Mouse (Mus musculus): ENCODE results near the gene Tmc6. TPM values are rescaled to one million over a fixed set of nuclear protein-coding genes. Genes with fewer than 3 reads are reported as not detected.

Gene Tmc6
- total RNA-seq, 2 experiments from 2014 or later, result 83.1 to 257 TPM

- ATAC-seq (replicated peaks; ENCODE audit: low FRiP score, poor library complexity, severe bottlenecking), result 0 out of 2 replicates have a peak, but pooled peaks have one; percentile 27
These were observed 4.3 kb upstream of the Tmc6 start for GRCm38 (mm10) chr11:117786294-117786693.

DNA sequence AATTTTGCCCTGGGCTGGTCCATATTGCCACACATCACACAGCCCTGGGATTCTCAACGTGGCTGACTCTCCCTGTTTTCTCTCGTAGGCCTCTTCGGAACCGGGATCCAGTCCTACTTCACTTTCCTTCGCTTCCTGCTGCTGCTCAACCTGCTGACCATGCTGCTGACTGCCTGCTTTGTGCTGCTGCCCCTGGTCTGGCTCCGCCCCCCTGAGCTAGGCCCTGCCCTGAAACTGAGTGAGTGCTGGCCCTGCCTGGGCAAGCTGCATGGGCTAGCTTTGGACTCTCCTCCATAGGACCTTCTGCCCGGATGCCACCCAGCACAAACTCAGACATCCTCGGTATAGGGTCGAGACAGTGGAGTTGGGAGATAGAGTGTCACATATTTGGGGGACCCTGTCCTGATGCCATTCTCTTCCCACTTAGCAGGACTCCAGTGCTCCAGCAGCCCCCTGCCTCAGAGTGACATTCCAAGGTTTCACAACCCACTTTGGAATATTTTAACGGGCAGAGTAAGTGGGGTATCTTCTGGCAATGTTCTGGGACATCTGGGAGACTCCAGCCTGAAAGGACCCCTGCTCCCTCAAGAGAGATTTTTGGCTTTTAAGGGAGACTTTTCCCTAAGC is 1.8 kb upstream of the Tmc6 start:
- peak; percentile 38 for ATAC-seq (replicated peaks; ENCODE audit: low FRiP score, poor library complexity, severe bottlenecking)

- ATAC-seq (replicated peaks; ENCODE audit: low FRiP score, poor library complexity, severe bottlenecking), result peak; percentile 3; the same call in 1 of the 2 replicates
These were observed 1.1 kb upstream of the Tmc6 start for GRCm38 (mm10) chr11:117783089-117783488.

DNA sequence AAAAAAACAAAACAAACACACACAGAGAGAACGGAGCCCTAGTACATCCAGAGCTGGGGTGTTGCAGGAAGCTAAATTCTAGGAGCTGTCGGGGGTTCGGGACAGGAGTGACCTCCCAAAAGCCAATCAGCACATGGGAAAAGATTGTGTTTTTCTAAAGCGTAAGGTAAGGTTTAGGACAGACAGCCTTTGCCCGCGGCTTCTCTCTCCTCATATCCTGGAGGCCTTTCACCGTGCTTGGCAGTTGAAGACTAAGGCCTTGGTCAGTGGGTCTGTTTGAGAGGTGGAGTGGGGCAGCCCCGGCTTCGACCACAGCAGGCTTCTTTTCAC is 672 bp upstream of the Tmc6 start:
- ATAC-seq (replicated peaks; ENCODE audit: low FRiP score, poor library complexity, severe bottlenecking), result no peak

GRCm38 (mm10) chr11:117781199-117781821 is 688 bp downstream of the Tmc6 start:
- peak; percentile 32 for ATAC-seq (replicated peaks; ENCODE audit: low FRiP score, poor library complexity, severe bottlenecking)

DNA sequence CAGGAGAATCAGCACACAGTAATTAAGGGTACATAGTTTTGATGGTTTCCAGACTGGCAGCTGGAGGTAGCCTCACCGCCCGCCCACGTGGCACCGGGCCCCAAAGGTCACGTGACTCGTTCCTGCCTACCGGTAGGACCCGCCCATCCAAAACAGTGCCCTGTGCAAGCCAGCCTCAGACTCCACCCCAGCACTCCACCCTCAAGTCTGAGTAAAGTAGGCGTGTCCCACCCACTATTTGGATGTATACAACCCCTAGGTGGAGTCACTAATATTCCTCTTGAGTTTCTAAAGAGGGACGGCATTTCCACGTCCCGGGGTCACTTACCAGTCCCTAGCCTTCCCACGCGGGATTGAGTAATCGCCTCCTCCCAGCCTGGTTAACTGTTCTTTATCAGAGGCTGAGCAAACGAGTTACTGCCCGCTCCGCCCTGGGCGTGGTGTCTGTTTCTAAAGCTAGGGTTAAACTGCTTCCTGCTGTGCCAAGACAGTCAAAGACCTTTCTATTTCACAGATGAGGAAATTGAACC is 1.4 kb downstream of the Tmc6 start:
- peak; percentile 51 for ATAC-seq (replicated peaks; ENCODE audit: low FRiP score, poor library complexity, severe bottlenecking)

DNA sequence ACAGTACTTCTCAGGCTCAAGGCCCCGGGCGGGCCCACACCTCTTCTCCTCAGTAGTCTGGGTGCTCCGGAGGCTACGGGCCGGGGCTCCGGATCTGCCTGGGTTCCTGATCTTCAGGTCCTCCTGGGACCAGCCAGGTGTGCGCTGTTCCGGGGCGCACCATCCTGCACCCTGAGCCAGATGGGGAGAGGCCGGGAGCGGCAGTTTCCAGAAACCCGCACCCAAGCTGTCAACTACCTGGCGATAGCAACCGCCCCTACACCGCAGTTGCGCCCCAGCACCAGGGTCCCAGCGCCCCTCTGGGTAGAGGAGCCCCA is 1.8 kb downstream of the Tmc6 start:
- peak; percentile 1; the same call in 1 of the 2 replicates for ATAC-seq (replicated peaks; ENCODE audit: low FRiP score, poor library complexity, severe bottlenecking)

- ATAC-seq (replicated peaks; ENCODE audit: low FRiP score, poor library complexity, severe bottlenecking), result peak; percentile 38
These were observed 2.4 kb downstream of the Tmc6 start for GRCm38 (mm10) chr11:117779434-117780198.

DNA sequence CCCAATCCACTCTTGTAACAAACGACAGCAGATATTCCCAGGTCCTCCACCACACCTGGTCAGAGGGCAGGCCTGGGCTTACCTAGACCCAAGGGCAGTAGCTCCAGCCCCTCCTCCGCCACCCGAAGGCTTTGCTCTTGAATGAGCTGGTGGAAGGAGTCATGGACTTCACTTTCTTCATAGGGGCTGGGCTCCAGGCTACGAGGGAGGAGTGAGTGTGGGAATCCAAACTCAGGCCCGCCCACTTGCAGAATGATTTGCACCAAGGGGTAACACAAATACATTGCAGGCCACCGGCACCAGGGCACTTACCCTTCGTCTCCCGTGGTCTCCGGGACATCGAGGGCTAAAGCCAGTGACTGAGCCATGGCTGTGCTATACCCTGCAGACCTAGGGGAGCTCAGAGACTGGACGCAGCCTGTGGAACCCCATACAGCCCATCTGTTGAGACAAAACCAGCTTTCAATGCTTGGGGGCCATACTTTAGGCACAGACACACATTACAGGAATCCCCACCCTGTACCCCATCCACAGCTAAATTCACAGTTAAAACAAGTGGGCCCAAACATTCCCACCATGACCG is 3.1 kb downstream of the Tmc6 start:
- ATAC-seq (replicated peaks; ENCODE audit: low FRiP score, poor library complexity, severe bottlenecking), result peak; percentile 28

GRCm38 (mm10) chr11:117778031-117778430 is 4.0 kb downstream of the Tmc6 start:
- ATAC-seq (replicated peaks; ENCODE audit: low FRiP score, poor library complexity, severe bottlenecking), result no peak

- no peak for ATAC-seq (replicated peaks; ENCODE audit: low FRiP score, poor library complexity, severe bottlenecking)
These were observed 4.9 kb downstream of the Tmc6 start for GRCm38 (mm10) chr11:117777111-117777510.

DNA sequence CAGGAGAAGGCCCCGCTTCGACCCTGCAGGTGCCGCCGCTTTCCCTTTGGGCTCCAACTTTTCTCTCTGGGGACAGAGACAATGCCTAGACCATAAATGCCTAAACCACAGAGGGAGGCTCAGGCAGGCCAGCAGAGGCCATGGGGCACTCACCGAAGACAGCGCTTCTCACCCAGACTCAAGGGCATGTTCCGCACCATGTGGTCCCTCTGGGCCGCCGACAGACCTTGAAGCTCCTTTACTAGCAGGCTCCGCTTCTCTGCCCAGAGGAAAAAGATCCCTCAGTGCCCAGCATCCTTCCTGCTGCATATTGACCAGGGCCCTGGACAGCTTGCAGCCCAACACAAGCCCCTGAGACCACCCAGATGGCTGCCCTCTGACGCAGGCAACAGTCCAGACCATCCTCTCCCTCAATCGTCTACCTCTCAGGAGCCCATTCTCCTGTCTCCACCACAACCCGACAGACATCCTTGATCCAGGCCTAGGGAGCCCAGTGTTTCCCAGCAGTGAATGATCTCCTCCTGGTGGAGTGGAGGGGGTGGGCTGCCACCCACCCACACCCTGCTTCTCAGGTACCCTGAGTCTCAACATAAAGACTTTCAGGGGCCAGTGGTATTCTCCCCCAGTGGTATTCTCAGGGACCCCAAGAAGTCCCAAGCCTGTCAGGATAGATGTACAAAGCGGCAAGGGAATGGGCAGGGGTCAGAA is 5.8 kb downstream of the Tmc6 start:
- ATAC-seq (replicated peaks; ENCODE audit: low FRiP score, poor library complexity, severe bottlenecking), result no peak

- no peak for ATAC-seq (replicated peaks; ENCODE audit: low FRiP score, poor library complexity, severe bottlenecking)
These were observed 6.5 kb downstream of the Tmc6 start for GRCm38 (mm10) chr11:117775540-117775939.

- no peak for ATAC-seq (replicated peaks; ENCODE audit: low FRiP score, poor library complexity, severe bottlenecking)
These were observed 7.1 kb downstream of the Tmc6 start for GRCm38 (mm10) chr11:117774925-117775324.

DNA sequence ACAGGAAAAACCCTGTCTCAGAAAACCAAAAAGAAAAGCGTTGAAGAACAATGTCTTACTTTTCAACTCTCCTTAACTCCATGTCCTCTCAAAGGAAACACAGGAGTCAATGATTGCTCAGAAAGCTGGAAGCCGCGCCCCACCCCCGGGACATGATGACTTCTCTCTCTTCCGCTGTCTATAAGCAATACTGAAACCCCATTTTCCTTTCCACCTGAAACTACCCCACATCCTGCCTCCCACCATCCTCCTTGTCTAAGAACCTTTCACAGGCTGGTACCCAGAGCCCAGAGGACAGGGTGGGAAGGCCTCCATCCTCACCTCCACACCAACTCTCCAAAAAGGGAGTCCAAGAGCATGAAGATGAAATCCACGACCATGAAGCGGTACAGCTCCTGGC is 9.6 kb downstream of the Tmc6 start:
- no peak for ATAC-seq (replicated peaks; ENCODE audit: low FRiP score, poor library complexity, severe bottlenecking)

GRCm38 (mm10) chr11:117770407-117770806 is 11.6 kb downstream of the Tmc6 start:
- no peak for ATAC-seq (replicated peaks; ENCODE audit: low FRiP score, poor library complexity, severe bottlenecking)

DNA sequence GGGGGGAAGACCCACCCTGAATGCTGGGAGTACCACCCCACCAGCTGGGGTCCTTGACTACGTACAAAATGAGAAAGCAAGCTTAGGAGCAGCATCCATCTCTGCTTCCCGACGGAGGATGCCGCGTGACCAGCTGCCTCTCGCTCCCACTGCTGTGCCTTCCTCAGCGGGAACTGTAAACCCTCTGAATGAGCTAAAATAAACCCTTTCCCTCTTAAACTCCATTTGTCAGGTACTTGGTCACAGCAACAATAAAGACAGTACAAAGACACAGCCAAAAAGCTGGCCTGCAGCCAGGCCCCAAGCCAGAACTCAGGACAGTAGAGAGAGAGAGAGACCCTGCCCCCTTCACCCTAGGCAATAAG is 12.3 kb downstream of the Tmc6 start:
- no peak for ATAC-seq (replicated peaks; ENCODE audit: low FRiP score, poor library complexity, severe bottlenecking)

DNA sequence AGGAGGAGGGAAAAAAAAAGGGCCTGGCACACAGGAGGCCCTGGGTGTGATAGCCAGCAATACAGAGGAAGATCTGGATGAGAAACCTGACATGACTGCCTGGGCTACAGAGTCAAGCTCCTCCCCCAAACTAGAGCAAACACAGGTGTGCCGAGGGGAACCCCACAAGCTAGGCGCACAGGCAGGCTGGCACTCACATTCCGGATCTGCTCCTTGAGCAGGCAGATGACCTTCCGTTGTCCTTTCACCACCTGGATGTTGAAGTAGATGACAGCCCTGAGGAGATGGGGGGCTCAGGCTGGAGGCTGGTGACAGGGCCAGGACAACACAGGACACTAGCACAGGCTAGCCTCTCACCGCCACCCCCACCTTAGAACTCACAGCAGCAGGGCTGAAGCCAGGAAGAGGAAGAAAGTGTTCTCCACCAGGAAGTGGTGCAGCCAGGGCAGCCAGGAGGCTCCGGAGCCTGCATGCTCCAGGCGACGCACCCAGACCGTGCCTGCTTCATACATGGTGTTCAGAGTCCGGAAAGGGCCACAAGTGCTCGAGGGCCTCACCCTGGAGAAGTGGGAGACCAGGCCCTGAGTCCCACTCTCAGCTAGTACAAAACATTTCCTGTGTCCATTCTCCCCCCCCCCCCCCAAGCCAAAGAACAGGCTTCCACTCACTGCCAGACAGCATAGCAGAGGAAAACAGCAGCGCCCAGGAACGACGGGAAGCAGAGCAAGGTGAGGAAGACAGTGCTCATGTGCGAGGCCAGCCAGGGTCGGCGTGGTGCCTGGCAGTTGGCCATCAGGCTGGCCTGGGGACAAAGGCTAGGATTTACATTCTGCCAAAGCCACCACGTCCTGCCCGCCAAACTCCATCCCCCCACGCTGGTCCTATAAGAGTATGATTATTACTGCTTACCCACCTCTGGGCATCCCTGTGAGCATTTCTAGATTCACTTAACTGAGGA is 13.0 kb downstream of the Tmc6 start:
- no peak for ATAC-seq (replicated peaks; ENCODE audit: low FRiP score, poor library complexity, severe bottlenecking)

DNA sequence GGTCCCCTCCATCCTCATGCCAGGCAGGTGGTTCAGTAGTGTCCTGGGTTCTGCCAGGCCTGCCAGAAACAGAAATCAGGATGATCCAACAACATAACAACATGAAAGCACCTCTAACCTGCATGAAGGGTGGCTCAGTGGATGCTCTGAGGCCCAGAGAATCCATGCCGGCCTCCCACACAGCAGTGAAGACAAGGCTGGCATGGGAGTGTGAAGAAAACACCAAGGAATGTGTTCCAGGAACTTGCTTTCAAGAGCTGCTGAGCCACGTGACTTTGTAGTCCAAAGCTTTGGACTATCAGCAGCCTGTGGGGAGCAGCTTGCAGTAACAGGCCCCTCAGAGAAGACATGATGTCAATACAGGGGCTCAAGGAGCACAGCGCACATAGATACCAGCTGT is 15.7 kb downstream of the Tmc6 start:
- no peak for ATAC-seq (replicated peaks; ENCODE audit: low FRiP score, poor library complexity, severe bottlenecking)

Measured in erythroblast, adult 5-6 weeks (primary cell).